Mouse (Mus musculus): ENCODE results near the gene Rap1a.

GRCm38 (mm10) chr3:105714091-105714819 lies 86.9 kb downstream of the Rap1a start:
- TF ChIP-seq EP300 (IDR thresholded peaks at IDR 0.05; ENCODE audit: low read depth) (no peak), CTCF (IDR thresholded peaks at IDR 0.05; ENCODE audit: low read depth) (no peak)

All from liver, embryonic 14.5 days (tissue).